Mouse (Mus musculus) limb, embryonic 15.5 days (tissue): ENCODE measurements around the gene Tshz2. TPM values are rescaled to one million over a fixed set of nuclear protein-coding genes. Genes with fewer than 3 reads are reported as not detected.
A peak's percentile ranks its signal among the peaks of the same experiment; 100 is the strongest.
"Not testable (repeated sequence)": the region's sequence is repeated elsewhere in the genome, so short reads cannot be mapped to it uniquely, and the experiment has no call there.

Experiments used
- ATAC-seq: fragments of 200-750 bp; cut with Nextera tagmentation; 2 replicates; pipeline ENCODE4 v1.8.0; 2017; ENCODE audit warnings: low read depth, moderate TSS enrichment; ENCODE audit not compliant: insufficient number of reproducible peaks, low FRiP score, low TSS enrichment
- H3K27ac ChIP-seq: fragments of 300-500 bp; sonication (generic); 2 replicates; pipeline ENCODE4 v1.5.1; 2015; ENCODE audit warnings: moderate library complexity, mild to moderate bottlenecking, inconsistent platforms
- H3K27me3 ChIP-seq: fragments of 300-500 bp; sonication (generic); 2 replicates; pipeline ENCODE4 v1.6.1; 2015; ENCODE audit warnings: inconsistent platforms
- H3K36me3 ChIP-seq: fragments of 300-500 bp; sonication (generic); 2 replicates; pipeline ENCODE4 v1.6.1; 2015; ENCODE audit warnings: inconsistent platforms
- H3K4me1 ChIP-seq: fragments of 300-500 bp; sonication (generic); 2 replicates; pipeline ENCODE4 v1.6.1; 2015; ENCODE audit warnings: inconsistent platforms
- H3K4me2 ChIP-seq: fragments of 300-500 bp; sonication (generic); 2 replicates; pipeline ENCODE4 v1.6.1; 2015; ENCODE audit warnings: mild to moderate bottlenecking, inconsistent platforms
- H3K4me3 ChIP-seq: fragments of 300-500 bp; sonication (generic); 2 replicates; pipeline ENCODE4 v1.5.1; 2015; ENCODE audit warnings: mild to moderate bottlenecking, inconsistent platforms
- H3K9ac ChIP-seq: fragments of 300-500 bp; sonication (generic); 2 replicates; pipeline ENCODE4 v1.6.1; 2015; ENCODE audit warnings: inconsistent platforms
- H3K9me3 ChIP-seq: fragments of 300-500 bp; sonication (generic); 2 replicates; pipeline ENCODE4 v1.6.1; 2016; ENCODE audit warnings: inconsistent platforms
- WGBS: fragments of 180-500 bp; shearing (Covaris S2); methylation state at CpG from one replicate; pipeline ENCODE4 v1.1.7; 2015; 5-methylcytosine and 5-hydroxymethylcytosine counted together
- polyA plus RNA-seq: library from polyadenylated mRNA; unstranded; fragments of >200 nt; fragmentation: Nextera tagmentation; extraction: Ambion mirVana; gene quantifications from 2 replicates; pipeline ENCODE4 v1.2.1, GENCODE M21; 2015

Gene Tshz2
- polyA plus RNA-seq, 1 experiment from 2014 or later, result 9.8 TPM

DNA sequence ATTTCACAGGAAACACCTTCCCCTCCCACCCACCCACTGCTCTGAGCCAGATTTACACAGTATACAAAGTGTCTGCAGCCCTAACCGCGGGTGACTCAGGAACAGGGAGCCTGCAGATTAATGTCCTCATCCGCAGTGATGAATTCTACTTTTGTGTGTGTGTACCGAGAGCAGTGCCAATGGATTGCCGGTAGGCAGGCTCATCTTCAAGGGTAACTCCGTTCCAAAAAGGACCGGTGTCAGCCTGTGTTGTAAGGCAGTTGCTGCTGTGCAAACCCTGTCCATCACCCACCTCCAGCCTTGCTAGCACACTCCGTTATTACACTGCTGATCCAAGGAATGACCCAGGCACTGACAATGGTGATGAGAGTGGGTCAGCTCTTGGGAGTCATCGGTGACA is 200.8 kb downstream of the Tshz2 start:
- Histone ChIP-seq H3K27ac (no peak overlapping the region), H3K4me1 (0 out of 2 replicates have a peak, but pooled peaks cover 6% of the 10 kb centered on the region), H3K4me2 (no peak overlapping the region), H3K36me3 (no peaks in the 10 kb centered on the region), H3K9ac (no peak overlapping the region), H3K27me3 (no peaks in the 10 kb centered on the region), H3K9me3 (no peaks in the 10 kb centered on the region), H3K4me3 (no peak overlapping the region)
- no peak for ATAC-seq
- 63% methylated on average over 9 of the region's 9 CpGs for WGBS

DNA sequence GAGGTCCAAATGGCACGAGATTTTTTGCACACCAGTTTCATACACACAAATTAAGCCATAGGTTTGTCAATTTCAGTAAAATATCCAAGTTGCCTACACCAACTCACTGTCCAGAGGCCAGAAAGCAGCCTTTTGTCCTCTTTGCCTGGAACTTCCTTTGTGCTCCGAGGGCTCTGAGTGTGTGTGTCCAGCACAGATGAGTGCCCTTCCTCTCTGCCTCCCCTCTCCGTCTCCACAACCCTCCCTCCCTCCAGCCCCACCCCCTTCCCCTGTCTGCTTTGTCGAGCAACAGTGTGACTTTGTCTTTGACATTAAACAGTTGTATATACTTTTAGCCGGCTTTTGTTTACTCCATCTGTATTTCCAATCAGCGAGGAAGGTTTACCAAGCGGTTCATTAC is 201.8 kb downstream of the Tshz2 start:
- 0 out of 2 replicates have a peak, but pooled peaks cover 6% of the 10 kb centered on the region for H3K4me1 ChIP-seq
- no peak overlapping the region for H3K4me2 ChIP-seq
- no peaks in the 10 kb centered on the region for H3K9me3 ChIP-seq
- no peak overlapping the region for H3K9ac ChIP-seq
- H3K36me3 ChIP-seq, result no peaks in the 10 kb centered on the region
- WGBS, result 23% methylated on average over 7 of the region's 7 CpGs
- no peak overlapping the region for H3K4me3 ChIP-seq
- H3K27ac ChIP-seq, result no peak overlapping the region
- ATAC-seq, result no peak
- H3K27me3 ChIP-seq, result no peaks in the 10 kb centered on the region

DNA sequence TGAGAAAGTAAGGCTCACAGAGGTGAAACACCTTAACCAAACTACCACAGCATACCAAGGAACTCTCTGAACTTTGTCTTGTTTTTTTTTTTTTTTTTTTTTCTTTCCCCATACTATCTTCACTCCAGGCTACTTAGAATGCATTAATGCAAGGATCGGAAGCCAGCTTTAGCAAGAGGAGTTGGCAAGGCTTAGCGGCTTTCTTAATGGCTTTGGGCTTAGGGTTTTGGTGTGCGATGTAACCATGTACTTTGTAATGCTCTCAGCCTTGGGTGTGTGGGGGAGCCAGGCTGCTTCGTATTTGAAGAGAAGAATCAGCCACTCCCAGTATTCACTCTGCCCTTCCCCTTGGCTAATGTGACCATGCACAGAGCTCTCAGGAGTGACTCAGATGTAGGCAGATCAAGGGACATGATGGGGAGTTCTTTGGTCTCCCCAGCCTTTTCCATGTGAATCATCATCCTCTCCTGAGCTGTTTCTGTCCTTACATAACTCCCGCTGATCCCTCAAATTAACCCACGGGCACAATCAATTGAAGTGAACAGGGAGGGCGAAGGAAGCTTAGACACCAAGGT is 204.3 kb downstream of the Tshz2 start:
- Histone ChIP-seq H3K36me3 (no peaks in the 10 kb centered on the region), H3K4me1 (peaks cover 11% of the 10 kb centered on the region; the same call in 1 of the 2 replicates)
- 70% methylated on average over 7 of the region's 7 CpGs for WGBS

DNA sequence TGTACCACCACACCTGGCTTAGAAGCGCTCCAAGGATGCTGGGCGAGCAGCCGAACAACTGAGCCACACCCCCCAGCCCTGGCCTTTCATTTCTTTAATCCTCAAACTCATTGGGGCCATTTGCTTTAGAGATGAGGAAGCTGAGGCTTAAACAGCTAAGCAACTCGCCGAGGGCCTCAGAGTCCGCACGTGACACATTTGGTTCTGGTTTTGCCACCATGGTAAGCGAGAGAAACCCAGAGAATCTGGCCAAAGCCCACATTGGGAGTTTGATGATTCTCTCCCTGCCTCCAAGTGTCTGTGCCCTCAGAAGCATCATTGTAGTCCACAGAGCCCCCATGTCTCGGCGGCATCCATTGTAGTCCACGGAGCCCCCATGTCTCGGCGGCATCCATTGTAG is 205.7 kb downstream of the Tshz2 start:
- Histone ChIP-seq H3K9me3 (no peaks in the 10 kb centered on the region), H3K4me1 (peaks cover 9% of the 10 kb centered on the region; the same call in 1 of the 2 replicates), H3K9ac (no peak overlapping the region), H3K4me2 (no peak overlapping the region), H3K27ac (no peak overlapping the region), H3K4me3 (no peak overlapping the region), H3K27me3 (no peaks in the 10 kb centered on the region), H3K36me3 (no peaks in the 10 kb centered on the region)
- ATAC-seq, result no peak
- 93% methylated on average over 13 of the region's 13 CpGs for WGBS

More for the DNA sequence above, 204.3 kb downstream of the Tshz2 start:
- no peak overlapping the region for H3K27ac ChIP-seq
- H3K4me3 ChIP-seq, result no peak overlapping the region
- no peak overlapping the region for H3K9ac ChIP-seq
- no peak overlapping the region for H3K4me2 ChIP-seq
- H3K27me3 ChIP-seq, result no peaks in the 10 kb centered on the region
- no peaks in the 10 kb centered on the region for H3K9me3 ChIP-seq
- no peak for ATAC-seq

DNA sequence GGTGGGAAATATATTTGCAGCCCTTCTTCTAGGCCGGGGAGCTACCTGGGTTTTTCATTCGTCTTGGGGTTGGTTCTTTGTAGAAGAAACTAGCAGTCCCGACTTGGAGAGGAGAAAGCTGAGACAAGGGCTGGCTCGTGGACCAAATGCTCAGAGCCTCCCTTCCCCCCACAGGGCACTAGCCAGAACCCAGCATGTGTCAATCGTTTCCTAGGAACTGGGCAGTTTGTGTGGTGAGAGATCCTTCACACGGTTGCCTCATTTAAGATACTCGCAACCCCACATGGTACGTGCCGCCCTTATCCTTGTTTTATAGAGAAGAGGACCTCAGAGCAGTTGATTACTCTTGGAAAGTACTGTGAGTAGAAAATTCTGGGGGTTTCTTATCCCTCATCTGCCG is 208.6 kb downstream of the Tshz2 start:
- 52% methylated on average over 10 of the region's 10 CpGs for WGBS

DNA sequence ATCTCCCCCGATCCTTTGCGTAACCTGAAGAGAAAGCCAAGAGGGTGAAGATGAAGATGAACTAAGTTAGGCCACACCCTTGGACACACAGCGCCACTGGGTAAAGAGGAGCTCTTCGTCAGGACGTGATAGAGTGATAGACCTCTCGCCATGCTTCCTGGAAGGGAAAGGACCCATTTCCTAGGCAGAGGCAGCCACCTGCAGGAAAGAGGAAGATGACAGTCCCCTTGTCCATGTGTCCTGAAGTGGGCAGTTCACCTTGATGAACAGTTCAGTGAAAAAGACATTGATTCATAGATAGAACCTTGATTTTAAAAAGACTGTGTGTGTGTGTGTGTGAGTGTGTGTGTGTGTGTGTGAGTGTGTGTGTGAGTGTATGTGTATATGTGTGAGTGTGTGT is 209.7 kb downstream of the Tshz2 start:
- no peaks in the 10 kb centered on the region for H3K27me3 ChIP-seq
- H3K9ac ChIP-seq, result no peak overlapping the region
- no peaks in the 10 kb centered on the region for H3K9me3 ChIP-seq
- ATAC-seq, result no peak
- no peak overlapping the region for H3K4me2 ChIP-seq
- no peak overlapping the region for H3K27ac ChIP-seq
- 83% methylated on average over 6 of the region's 6 CpGs for WGBS
- no peaks in the 10 kb centered on the region for H3K36me3 ChIP-seq
- no peak overlapping the region for H3K4me3 ChIP-seq
- H3K4me1 ChIP-seq, result peaks cover 15% of the 10 kb centered on the region; the same call in 1 of the 2 replicates

More for the DNA sequence above, 208.6 kb downstream of the Tshz2 start:
- Histone ChIP-seq H3K27me3 (no peaks in the 10 kb centered on the region), H3K4me2 (no peak overlapping the region), H3K27ac (no peak overlapping the region), H3K36me3 (no peaks in the 10 kb centered on the region), H3K9ac (no peak overlapping the region), H3K4me3 (no peak overlapping the region), H3K9me3 (no peaks in the 10 kb centered on the region), H3K4me1 (peaks cover 15% of the 10 kb centered on the region; the same call in 1 of the 2 replicates)
- no peak for ATAC-seq

DNA sequence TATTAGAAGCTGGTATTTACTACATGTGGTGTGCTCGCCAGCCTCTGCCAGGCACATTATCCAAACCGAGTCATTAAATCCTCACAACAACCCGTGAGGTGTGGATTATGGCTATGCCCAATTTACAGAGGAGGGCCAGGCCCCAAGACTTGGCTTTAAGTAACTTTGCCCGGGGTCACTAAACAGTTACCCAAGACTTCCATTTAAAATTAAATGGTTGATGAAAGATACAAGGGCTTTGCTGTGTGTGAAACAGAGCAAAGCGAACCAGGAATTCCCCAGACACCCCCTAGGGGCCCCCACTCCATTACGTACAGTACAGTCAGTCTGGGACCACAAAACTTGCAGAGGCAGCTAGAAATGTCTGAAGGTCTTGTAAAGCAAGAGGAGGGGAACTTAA is 210.7 kb downstream of the Tshz2 start:
- Histone ChIP-seq H3K9ac (no peak overlapping the region), H3K36me3 (no peaks in the 10 kb centered on the region), H3K9me3 (no peaks in the 10 kb centered on the region), H3K4me1 (peaks cover 15% of the 10 kb centered on the region; the same call in 1 of the 2 replicates), H3K4me2 (no peak overlapping the region), H3K4me3 (no peak overlapping the region), H3K27ac (no peak overlapping the region; the same call in 1 of the 2 replicates), H3K27me3 (0 out of 2 replicates have a peak, but pooled peaks cover 7% of the 10 kb centered on the region)
- WGBS, result 15% methylated on average over 6 of the region's 6 CpGs
- ATAC-seq, result 0 out of 2 replicates have a peak, but pooled peaks have one; percentile 44

DNA sequence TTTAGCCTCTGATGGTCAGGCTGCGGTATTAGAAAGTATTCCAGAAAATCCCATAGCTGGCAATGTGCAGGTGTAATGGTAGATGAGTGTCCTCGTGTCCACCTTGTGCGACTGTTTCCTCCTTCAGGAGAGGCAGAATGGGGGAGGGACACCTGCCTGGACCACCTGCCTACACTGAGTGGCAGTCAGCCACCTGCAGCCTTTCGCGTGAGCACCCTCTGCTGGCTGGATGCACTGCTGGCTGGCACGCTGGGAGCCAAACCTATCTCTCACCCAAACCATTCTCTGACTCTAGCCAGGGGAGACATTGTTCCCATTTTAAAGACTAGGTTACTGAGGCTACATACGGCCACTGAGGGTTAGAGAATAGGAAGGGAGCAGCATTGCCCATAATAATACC is 216.3 kb downstream of the Tshz2 start:
- H3K9ac ChIP-seq, result no peak overlapping the region
- H3K9me3 ChIP-seq, result no peaks in the 10 kb centered on the region
- 40% methylated on average over 7 of the region's 7 CpGs for WGBS
- no peak overlapping the region for H3K4me2 ChIP-seq
- H3K27me3 ChIP-seq, result 0 out of 2 replicates have a peak, but pooled peaks cover 7% of the 10 kb centered on the region
- no peak overlapping the region for H3K4me3 ChIP-seq
- no peak for ATAC-seq
- H3K27ac ChIP-seq, result no peak overlapping the region
- H3K36me3 ChIP-seq, result no peaks in the 10 kb centered on the region
- H3K4me1 ChIP-seq, result peaks cover 3% of the 10 kb centered on the region; the same call in 1 of the 2 replicates

DNA sequence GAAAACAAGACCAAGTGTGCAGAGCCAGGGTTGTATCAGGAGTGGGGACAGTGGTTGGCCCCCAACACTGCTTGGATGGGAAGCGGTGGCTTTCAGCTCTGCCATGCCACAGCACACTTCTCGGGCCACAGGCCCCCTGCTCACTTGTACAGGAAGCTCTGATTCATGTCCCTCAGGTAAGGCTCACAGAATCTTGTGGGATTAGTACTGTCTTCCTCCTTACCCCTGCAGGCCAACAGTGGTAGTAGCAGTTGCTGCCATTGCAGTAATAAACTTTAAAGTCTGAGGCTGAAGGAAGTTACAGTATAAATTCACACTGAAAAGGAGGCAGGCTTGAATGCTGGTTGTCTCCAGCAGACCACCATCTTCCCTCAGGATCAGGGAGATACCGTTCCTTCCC is 216.7 kb downstream of the Tshz2 start:
- whole genome bisulfite sequencing, result 84% methylated on average over 3 of the region's 3 CpGs
- H3K27me3 ChIP-seq, result 0 out of 2 replicates have a peak, but pooled peaks cover 7% of the 10 kb centered on the region
- H3K27ac ChIP-seq, result no peak overlapping the region

DNA sequence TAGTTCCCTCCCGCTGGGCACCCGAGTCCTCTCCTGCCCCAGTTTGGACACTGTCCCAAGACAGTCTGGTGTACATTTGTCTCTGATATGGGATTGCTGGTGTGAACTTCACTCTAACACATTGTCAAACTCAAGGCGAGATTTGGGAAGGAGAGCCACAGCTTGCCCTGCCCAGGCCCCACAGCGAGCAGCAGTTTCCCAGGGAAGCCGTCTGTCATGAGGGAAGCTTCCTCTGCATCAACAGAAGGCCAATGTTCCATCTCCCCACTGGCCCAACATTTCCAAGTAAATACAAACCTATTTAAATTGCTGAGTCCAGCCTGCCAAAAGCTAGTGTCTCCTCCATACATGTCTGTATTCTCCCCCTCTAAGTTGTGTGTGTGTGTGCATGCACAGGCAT is 218.8 kb downstream of the Tshz2 start:
- Histone ChIP-seq H3K36me3 (no peaks in the 10 kb centered on the region), H3K4me2 (no peak overlapping the region), H3K9ac (no peak overlapping the region), H3K9me3 (no peaks in the 10 kb centered on the region), H3K4me1 (no peaks in the 10 kb centered on the region), H3K27ac (no peak overlapping the region), H3K4me3 (no peak overlapping the region), H3K27me3 (0 out of 2 replicates have a peak, but pooled peaks cover 7% of the 10 kb centered on the region)
- WGBS, result 77% methylated on average over 5 of the region's 5 CpGs
- ATAC-seq, result no peak

More for the DNA sequence above, 216.7 kb downstream of the Tshz2 start:
- ATAC-seq, result no peak
- Histone ChIP-seq H3K36me3 (no peaks in the 10 kb centered on the region), H3K4me1 (no peaks in the 10 kb centered on the region; the same call in 1 of the 2 replicates), H3K4me2 (no peak overlapping the region), H3K9me3 (no peaks in the 10 kb centered on the region), H3K4me3 (no peak overlapping the region), H3K9ac (no peak overlapping the region)

DNA sequence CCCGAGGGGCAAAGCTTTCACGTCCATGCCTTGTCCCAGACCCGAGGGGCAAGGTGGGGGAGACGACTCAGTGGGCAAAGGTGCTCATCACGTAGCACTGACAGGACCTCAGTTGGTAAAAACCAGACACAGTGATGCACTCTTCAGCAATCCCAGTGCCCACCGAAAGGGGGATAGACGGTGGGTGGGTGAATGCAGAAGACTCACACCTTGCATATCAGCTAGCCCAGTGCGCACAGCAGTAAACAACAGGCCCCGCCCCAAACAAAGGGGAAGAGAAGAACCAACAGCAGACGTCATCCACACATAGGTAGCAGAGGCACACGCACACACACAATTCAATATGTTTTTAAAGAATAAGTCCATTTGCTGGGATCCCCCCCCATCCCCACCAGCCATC is 221.7 kb downstream of the Tshz2 start:
- H3K27ac ChIP-seq, result no peak overlapping the region
- H3K36me3 ChIP-seq, result no peaks in the 10 kb centered on the region
- H3K4me2 ChIP-seq, result no peak overlapping the region
- H3K9me3 ChIP-seq, result no peaks in the 10 kb centered on the region
- H3K9ac ChIP-seq, result no peak overlapping the region
- ATAC-seq, result no peak
- no peaks in the 10 kb centered on the region for H3K27me3 ChIP-seq
- whole genome bisulfite sequencing, result 83% methylated on average over 11 of the region's 11 CpGs
- 0 out of 2 replicates have a peak, but pooled peaks cover 3% of the 10 kb centered on the region for H3K4me1 ChIP-seq
- no peak overlapping the region for H3K4me3 ChIP-seq

DNA sequence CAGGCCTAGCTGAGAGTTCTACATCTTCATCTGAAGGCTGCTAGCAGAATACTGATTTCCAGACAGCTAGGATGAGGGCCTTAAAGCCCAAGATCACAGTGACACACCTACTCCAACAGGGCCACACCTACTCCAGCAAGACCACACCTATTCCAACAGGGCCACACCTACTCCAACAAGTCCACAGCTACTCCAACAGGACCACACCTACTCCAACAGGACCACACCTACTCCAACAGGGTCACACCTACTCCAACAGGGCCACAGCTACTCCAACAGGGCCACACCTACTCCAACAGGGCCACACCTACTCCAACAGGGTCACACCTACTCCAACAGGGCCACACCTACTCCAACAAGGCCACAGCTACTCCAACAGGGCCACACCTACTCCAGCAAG is 224.2 kb downstream of the Tshz2 start:
- not testable (repeated sequence) for H3K9ac ChIP-seq, H3K36me3 ChIP-seq, H3K27ac ChIP-seq, H3K4me2 ChIP-seq, H3K9me3 ChIP-seq, H3K27me3 ChIP-seq, H3K4me3 ChIP-seq, H3K4me1 ChIP-seq, ATAC-seq
